Mouse (Mus musculus): ENCODE results near the gene Hmga2. TPM values are rescaled to one million over a fixed set of nuclear protein-coding genes. Genes with fewer than 3 reads are reported as not detected.

The Hmga2 gene
- total and polyA plus RNA-seq, 2 experiments from 2014 or later = 0.30 to 0.99 TPM

DNA sequence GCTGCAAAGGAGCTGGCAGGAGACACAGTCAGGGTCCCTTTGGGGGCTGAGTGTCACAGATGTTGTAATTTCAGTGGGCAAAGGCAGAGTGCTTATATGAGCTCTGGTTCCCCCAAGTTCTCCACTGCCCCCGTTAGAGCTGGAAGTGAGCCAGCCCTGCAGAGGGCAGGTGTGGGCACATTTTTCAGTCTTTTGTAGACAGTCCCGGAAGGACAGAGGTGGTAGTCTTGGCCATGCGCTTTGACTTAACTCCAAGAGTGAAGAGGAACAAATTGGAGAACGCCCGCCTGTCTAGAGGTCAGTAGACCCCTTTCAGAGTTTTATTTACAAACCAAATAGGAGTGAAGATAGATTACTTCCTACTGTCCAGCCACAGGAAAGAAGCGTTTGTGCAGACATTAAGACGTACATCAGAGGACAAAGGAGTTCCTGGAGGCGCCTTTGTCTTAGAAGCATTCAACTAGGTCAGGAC is 87.8 kb downstream of the Hmga2 start:
- no peaks in the 10 kb centered on the region for H3K9me3 ChIP-seq (ENCODE audit: low read length)
- WGBS = 42% methylated on average over 8 of the region's 8 CpGs
- H3K4me1 ChIP-seq (ENCODE audit: insufficient read depth, low read length) = 0 out of 2 replicates have a peak, but pooled peaks cover 2% of the 10 kb centered on the region
- no peak overlapping the region for H3K4me2 ChIP-seq (ENCODE audit: low read depth, low read length, poor library complexity, severe bottlenecking)
- no peak overlapping the region for H3K4me3 ChIP-seq (ENCODE audit: low read depth, low read length)
- ATAC-seq (ENCODE audit: low FRiP score) (no peak), DNase-seq (ENCODE audit: low spot score) (no peak)
- H3K27me3 ChIP-seq (ENCODE audit: insufficient read depth, low read length) = peaks cover 7% of the 10 kb centered on the region; the same call in 1 of the 2 replicates
- no peak overlapping the region for H3K27ac ChIP-seq (ENCODE audit: low read depth, low read length)
- H3K9ac ChIP-seq (replicated peaks; ENCODE audit: low read length, poor library complexity, severe bottlenecking) = no peak overlapping the region
- no peaks in the 10 kb centered on the region for H3K36me3 ChIP-seq (ENCODE audit: insufficient read depth, low read length)
- no peak for TF ChIP-seq CTCF (IDR thresholded peaks at IDR 0.05)

DNA sequence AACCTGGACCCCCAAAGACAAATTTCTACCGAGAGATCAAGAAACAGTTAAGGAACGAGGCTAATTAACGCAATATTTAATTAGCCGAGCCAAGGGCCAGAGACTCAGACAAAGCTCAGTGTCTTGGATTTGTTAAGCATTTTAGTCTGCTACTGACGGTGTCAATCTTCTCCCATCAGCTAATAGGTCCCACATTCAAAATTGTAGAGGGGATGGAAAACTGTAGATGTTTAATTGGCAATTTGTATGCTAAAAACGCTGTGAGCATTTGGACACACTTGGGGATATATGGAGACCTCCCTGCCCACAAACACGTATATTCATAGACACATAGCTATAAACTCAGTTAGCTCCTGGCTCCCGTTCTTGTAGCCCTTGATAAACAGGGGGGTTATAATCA is 89.2 kb downstream of the Hmga2 start:
- Histone ChIP-seq H3K4me2 (ENCODE audit: low read depth, low read length, poor library complexity, severe bottlenecking) (no peak overlapping the region), H3K27ac (ENCODE audit: low read depth, low read length) (no peak overlapping the region), H3K36me3 (ENCODE audit: insufficient read depth, low read length) (no peaks in the 10 kb centered on the region), H3K9ac (replicated peaks; ENCODE audit: low read length, poor library complexity, severe bottlenecking) (no peak overlapping the region), H3K4me3 (ENCODE audit: low read depth, low read length) (no peak overlapping the region), H3K27me3 (ENCODE audit: insufficient read depth, low read length) (peaks cover 4% of the 10 kb centered on the region; the same call in 1 of the 2 replicates), H3K4me1 (ENCODE audit: insufficient read depth, low read length) (0 out of 2 replicates have a peak, but pooled peaks cover 3% of the 10 kb centered on the region), H3K9me3 (ENCODE audit: low read length) (no peaks in the 10 kb centered on the region)
- no peak for ATAC-seq (ENCODE audit: low FRiP score)
- no peak for TF ChIP-seq CTCF (IDR thresholded peaks at IDR 0.05)
- no peak for DNase-seq (ENCODE audit: low spot score)
- 83% methylated on average over 8 of the region's 8 CpGs for WGBS

DNA sequence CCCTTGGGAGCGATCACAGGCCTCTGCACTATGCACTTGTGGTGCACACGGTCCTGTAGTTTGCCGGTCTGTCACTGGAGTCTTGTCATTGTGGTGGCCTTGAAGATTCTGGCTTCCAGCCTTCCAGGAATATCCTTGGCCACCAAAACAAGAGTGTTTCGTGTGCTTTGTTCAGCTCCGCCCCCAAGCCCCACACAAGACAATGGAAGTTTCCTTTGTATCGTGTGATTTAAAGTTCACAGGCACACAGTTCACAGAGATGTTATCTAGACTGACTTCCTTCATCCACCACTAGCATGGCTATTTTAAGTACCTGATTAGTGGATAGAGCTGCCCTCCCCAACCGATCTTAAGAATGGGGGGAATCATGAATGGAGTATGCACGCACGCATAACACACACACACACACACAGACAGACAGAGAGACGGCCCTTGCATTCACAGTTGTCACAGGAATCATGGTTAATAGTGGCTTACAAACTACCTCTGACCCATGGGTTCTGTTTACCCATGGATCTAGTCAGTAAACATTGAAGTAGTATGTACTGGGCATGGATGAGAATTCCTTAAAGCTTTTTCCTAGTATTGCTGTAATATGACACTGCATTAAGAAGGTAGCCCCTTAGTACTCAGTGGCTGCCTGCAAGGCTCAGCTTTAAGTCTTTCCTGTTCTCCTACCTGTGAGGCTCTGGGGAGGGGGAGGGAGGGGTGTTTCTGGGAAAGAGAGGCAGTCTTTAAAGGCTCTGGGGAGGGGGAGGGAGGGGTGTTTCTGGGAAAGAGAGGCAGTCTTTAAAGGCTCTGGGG is 91.3 kb downstream of the Hmga2 start:
- Histone ChIP-seq H3K27ac (ENCODE audit: low read depth, low read length) (no peak overlapping the region), H3K4me3 (ENCODE audit: low read depth, low read length) (no peak overlapping the region), H3K4me2 (ENCODE audit: low read depth, low read length, poor library complexity, severe bottlenecking) (no peak overlapping the region), H3K9me3 (ENCODE audit: low read length) (no peaks in the 10 kb centered on the region), H3K9ac (replicated peaks; ENCODE audit: low read length, poor library complexity, severe bottlenecking) (no peak overlapping the region), H3K36me3 (ENCODE audit: insufficient read depth, low read length) (no peaks in the 10 kb centered on the region), H3K4me1 (ENCODE audit: insufficient read depth, low read length) (0 out of 2 replicates have a peak, but pooled peaks cover 3% of the 10 kb centered on the region), H3K27me3 (ENCODE audit: insufficient read depth, low read length) (no peaks in the 10 kb centered on the region)
- ATAC-seq (ENCODE audit: low FRiP score) (no peak), DNase-seq (ENCODE audit: low spot score) (no peak)
- 67% methylated on average over 10 of the region's 10 CpGs for WGBS
- TF ChIP-seq CTCF (IDR thresholded peaks at IDR 0.05) = no peak

GRCm38 (mm10) chr10:120384040-120384439 is 92.2 kb downstream of the Hmga2 start:
- 65% methylated on average over 7 of the region's 7 CpGs for WGBS

GRCm38 (mm10) chr10:120377795-120378194 is 98.5 kb downstream of the Hmga2 start:
- DNase-seq (ENCODE audit: low spot score) (no peak), ATAC-seq (ENCODE audit: low FRiP score) (no peak)
- Histone ChIP-seq H3K4me1 (ENCODE audit: insufficient read depth, low read length) (no peaks in the 10 kb centered on the region; the same call in 1 of the 2 replicates), H3K36me3 (ENCODE audit: insufficient read depth, low read length) (no peaks in the 10 kb centered on the region), H3K27me3 (ENCODE audit: insufficient read depth, low read length) (no peaks in the 10 kb centered on the region), H3K27ac (ENCODE audit: low read depth, low read length) (no peak overlapping the region), H3K4me3 (ENCODE audit: low read depth, low read length) (no peak overlapping the region), H3K9ac (replicated peaks; ENCODE audit: low read length, poor library complexity, severe bottlenecking) (no peak overlapping the region), H3K4me2 (ENCODE audit: low read depth, low read length, poor library complexity, severe bottlenecking) (no peak overlapping the region), H3K9me3 (ENCODE audit: low read length) (no peaks in the 10 kb centered on the region)
- 63% methylated on average over 3 of the region's 3 CpGs for WGBS
- no peak for TF ChIP-seq CTCF (IDR thresholded peaks at IDR 0.05)

More at GRCm38 (mm10) chr10:120384040-120384439, 92.2 kb downstream of the Hmga2 start:
- no peaks in the 10 kb centered on the region for H3K36me3 ChIP-seq (ENCODE audit: insufficient read depth, low read length)
- ATAC-seq (ENCODE audit: low FRiP score) (no peak), DNase-seq (ENCODE audit: low spot score) (no peak)
- H3K4me3 ChIP-seq (ENCODE audit: low read depth, low read length) = no peak overlapping the region
- 0 out of 2 replicates have a peak, but pooled peaks cover 3% of the 10 kb centered on the region for H3K4me1 ChIP-seq (ENCODE audit: insufficient read depth, low read length)
- no peak overlapping the region for H3K27ac ChIP-seq (ENCODE audit: low read depth, low read length)
- H3K9ac ChIP-seq (replicated peaks; ENCODE audit: low read length, poor library complexity, severe bottlenecking) = no peak overlapping the region
- no peaks in the 10 kb centered on the region for H3K9me3 ChIP-seq (ENCODE audit: low read length)
- no peaks in the 10 kb centered on the region for H3K27me3 ChIP-seq (ENCODE audit: insufficient read depth, low read length)
- no peak overlapping the region for H3K4me2 ChIP-seq (ENCODE audit: low read depth, low read length, poor library complexity, severe bottlenecking)
- no peak for TF ChIP-seq CTCF (IDR thresholded peaks at IDR 0.05)

GRCm38 (mm10) chr10:120377327-120377752 is 98.9 kb downstream of the Hmga2 start:
- H3K4me2 ChIP-seq (ENCODE audit: low read depth, low read length, poor library complexity, severe bottlenecking) = peak overlapping the region; percentile 20; the same call in 1 of the 2 replicates
- no peaks in the 10 kb centered on the region for H3K27me3 ChIP-seq (ENCODE audit: insufficient read depth, low read length)
- 14% methylated on average over 19 of the region's 19 CpGs for WGBS
- H3K9me3 ChIP-seq (ENCODE audit: low read length) = no peaks in the 10 kb centered on the region
- ATAC-seq (ENCODE audit: low FRiP score) = peak; percentile 89
- no peak overlapping the region for H3K4me3 ChIP-seq (ENCODE audit: low read depth, low read length)
- no peak overlapping the region for H3K9ac ChIP-seq (replicated peaks; ENCODE audit: low read length, poor library complexity, severe bottlenecking)
- H3K36me3 ChIP-seq (ENCODE audit: insufficient read depth, low read length) = no peaks in the 10 kb centered on the region
- DNase-seq (ENCODE audit: low spot score) = peak; percentile 98
- H3K4me1 ChIP-seq (ENCODE audit: insufficient read depth, low read length) = no peaks in the 10 kb centered on the region; the same call in 1 of the 2 replicates
- TF ChIP-seq CTCF (IDR thresholded peaks at IDR 0.05) = no peak
- no peak overlapping the region for H3K27ac ChIP-seq (ENCODE audit: low read depth, low read length)
